Mouse (Mus musculus) lung, postnatal 14 days (tissue): ENCODE results near the gene Gm37240.
"Not testable (repeated sequence)": the region's sequence is repeated elsewhere in the genome, so short reads cannot be mapped to it uniquely, and the experiment has no call there.

Experiments
- DNase-seq: peaks from one replicate; pipeline ENCODE4 v3.0.0; 2021

Gm37240 gene

DNA sequence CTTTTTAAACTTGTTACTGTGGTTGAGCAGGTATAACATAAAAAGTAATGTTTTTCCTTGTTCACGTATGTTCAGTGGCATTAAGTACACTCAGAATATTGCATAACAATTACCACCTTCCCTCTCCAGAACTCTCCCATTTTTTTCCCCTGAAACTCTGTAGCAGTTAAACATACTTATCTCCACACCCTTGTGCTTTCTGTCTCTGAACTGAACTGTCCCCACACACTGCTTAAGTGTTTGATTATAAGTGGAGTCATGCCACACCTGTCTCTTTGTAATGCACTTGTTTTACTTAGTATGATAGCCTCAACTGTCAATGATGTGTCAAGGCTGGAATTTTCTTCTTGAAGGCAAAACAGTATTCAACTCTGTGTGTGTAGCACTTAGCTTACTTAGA is 963.6 kb downstream of the Gm37240 start:
- DNase-seq, result no peak

- no peak for DNase-seq
Observed at GRCm38 (mm10) chr3:84923256-84923655, 964.1 kb downstream of the Gm37240 start.

DNA sequence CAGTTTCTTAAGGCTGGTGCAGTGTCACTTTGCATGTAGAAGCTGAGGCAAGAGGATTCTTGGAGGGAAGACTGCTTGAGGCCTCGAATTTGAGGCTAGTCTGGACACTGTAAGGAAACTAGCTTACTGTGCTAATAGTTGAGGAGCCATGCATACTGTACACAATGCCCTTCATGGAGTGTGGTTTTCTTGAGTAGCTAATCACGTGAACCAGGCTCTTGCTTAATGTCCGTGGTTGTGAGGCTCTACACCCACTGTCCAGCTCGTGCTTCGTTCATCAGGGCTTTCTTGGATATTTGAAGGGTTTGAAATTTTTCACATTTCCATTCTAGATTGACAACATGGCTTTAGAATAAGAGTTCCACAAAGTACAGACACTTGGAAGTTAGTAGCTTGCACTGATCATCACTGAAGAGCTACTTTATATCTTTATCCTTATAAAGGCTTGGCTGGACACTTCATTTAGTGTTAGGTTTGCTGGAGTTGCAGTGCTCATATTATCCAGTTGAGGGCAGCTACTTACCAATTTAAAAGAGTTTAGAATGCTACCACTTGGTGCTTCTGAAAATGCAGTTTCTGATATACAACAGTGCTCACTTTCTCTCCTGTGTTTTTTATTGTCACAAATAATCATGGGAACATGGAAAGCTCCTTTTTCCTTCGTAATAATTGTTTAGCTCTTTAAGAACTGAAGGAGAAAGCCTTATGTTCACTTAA is 965.5 kb downstream of the Gm37240 start:
- DNase-seq, result peak; percentile 40

DNA sequence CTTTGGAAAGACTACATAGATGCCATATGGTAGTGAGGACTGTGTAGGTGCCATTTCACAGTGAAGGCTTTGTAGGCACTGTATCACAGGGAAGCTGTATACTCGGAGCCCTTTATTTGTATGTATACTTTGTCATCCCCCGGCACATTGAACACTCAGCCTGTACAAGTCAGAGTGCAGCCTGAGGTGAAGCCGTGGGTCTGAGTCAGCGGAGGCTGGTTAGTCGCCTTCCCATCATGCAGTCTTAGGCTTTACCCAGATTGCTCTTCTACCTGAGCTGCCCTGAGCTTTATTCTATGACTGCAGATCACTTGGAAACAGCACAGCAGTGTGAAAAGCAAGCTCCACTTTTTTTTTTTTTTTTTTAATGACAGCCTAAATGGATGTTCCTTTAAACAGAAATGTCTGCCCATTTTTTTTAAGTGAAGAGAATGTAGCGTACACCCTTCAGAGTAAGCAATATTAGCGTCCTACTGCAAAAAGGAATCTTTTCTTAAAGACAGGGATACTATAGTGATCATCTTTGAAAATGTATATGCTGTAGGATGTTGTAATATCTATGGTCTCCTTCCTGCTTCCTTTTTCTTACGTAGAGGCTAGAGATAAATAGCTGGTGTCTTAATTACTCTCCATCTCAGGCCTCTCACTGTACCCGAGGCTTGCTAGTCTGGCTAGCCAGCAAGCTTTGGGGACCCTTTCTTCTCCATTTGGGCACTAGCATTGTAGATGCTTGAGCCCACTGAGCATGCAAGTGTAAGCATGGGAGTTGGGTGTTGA is 969.2 kb downstream of the Gm37240 start:
- DNase-seq, result no peak

DNA sequence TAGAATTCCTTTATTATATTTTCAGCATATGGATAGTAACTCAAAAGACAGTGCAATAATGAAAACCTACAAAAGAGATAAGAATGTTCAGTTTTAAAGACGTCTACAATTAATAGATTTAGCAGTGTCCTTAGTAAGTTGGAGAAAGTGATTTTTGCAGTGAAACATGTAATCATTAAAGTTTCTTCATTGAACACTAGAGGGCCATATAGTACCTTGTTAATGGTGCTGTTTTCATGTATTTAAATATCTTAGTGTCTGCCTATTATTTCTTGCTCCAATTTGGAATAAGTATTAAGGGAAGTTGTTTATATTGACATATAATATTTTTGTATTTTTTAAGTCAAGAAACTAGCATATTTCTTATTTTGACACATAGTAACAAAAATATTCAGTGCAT is 973.0 kb downstream of the Gm37240 start:
- no peak for DNase-seq

DNA sequence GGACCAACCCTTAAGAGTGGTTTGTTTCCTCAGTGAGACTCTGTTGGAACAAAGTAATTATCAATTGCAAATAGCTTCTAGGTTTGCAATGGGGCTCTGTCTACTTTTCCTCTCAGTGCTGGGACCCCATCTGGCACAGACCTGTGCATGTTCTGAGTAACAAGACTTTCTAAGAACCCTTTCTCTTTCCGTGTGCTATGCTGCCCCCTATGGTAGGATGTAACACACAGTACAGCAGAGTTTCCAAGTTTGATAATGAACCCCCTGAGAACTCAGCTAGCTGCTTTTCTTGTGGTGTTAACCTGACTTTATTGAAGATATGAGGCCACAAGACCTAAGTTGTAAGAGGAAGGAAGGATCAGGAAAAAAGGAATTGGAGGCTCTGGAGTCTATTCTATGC is 980.8 kb downstream of the Gm37240 start:
- DNase-seq, result peak; percentile 45

GRCm38 (mm10) chr3:84897952-84898351 is 989.4 kb downstream of the Gm37240 start:
- DNase-seq, result no peak

DNA sequence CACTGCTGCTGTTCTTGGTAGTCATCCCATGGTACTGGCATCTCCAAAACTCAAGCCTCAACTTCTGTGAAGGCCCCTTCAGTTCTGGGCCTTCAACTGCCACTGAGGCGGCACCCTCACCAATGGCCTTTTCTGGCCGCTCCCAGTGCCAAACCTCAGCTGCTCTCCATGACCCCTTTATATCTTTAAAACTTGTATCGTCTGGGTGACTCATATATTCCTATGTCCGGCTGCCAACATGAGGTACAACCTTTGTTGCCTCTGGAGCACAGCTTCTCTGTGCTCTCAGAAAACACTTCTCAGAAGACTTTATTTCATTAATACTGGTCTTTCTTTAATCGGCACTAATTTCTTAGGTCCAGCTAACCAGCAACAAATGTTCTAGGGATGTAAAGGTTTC is 996.3 kb downstream of the Gm37240 start:
- DNase-seq, result no peak

GRCm38 (mm10) chr3:84889648-84890047 is 997.7 kb downstream of the Gm37240 start:
- peak; percentile 46 for DNase-seq

DNA sequence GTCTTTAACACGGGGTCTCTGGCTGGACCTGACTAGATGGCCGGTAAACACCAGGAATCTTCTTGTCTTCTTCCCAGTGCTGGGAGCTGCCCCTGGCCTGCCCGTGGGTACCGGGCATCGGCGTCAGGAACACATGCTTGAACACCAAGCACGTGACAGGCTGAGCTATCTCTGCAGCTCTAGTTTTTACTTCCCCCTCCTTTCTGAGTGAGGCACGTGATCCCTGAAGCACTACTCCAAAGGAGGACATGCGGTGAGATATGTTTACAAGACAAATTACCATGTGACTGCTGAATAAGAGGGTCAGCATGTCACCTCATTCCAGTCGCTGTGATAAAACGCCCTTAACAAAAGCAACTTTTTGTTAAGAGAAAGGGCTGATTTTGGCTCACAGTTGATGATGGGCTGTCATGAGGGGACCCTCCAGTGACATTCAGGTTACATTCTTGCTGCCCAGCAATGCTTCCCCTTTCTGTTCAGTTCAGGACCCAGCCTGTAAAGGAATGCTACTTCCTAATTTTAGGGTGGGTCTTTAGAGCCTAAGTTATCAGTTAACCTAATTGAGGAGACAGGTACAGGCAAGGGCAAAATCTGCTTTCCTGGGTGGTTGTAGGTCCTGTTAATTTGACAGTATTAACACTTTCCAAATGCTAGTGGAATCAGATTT is 1003.4 kb downstream of the Gm37240 start:
- peak; percentile 34 for DNase-seq

- no peak for DNase-seq
Observed at GRCm38 (mm10) chr3:84876211-84876610, 1011.1 kb downstream of the Gm37240 start.

GRCm38 (mm10) chr3:84875306-84875705 is 1012.0 kb downstream of the Gm37240 start:
- DNase-seq, result no peak

DNA sequence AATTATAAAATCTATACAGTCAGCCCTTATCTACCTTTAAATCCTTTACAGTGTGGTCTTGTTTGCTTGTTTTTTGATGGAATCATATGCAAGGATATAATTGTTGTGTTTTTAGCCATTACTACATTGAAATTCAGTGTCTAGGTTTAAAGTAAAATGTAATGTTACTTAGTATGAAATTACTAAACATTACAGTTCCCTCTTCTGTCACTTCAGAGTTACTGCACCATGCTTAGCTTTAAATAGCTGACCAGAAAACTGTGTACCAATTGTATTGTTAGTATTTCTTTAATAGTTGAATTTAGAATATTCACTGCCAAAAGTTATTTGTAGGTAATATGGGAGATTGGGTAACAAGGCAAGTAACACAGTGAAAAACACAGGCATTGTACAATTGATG is 1017.2 kb downstream of the Gm37240 start:
- DNase-seq, result no peak

DNA sequence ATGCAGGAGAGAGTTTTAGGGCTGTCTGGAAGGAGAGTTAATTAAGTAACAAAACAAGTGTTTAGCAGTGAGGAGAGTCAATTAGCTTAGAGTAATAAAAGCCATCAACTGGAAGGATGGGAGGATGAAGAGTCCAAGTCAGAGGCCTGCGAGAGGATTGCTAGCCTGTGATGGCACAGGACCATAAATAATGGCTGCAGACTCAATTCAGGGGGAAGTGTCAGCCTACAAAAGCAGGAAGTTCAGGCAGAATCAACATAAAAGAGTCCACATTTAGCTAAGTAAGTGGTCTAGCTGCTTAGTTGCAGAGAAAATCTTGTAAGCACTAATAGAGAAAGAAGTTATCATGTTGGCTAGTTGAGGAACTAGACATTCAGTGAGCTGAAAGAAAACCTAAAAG is 1019.3 kb downstream of the Gm37240 start:
- DNase-seq, result no peak

GRCm38 (mm10) chr3:84867434-84867975 is 1019.8 kb downstream of the Gm37240 start:
- DNase-seq, result no peak

GRCm38 (mm10) chr3:84866866-84867265 is 1020.5 kb downstream of the Gm37240 start:
- no peak for DNase-seq

- no peak for DNase-seq
Observed at GRCm38 (mm10) chr3:84865684-84866083, 1021.6 kb downstream of the Gm37240 start.

DNA sequence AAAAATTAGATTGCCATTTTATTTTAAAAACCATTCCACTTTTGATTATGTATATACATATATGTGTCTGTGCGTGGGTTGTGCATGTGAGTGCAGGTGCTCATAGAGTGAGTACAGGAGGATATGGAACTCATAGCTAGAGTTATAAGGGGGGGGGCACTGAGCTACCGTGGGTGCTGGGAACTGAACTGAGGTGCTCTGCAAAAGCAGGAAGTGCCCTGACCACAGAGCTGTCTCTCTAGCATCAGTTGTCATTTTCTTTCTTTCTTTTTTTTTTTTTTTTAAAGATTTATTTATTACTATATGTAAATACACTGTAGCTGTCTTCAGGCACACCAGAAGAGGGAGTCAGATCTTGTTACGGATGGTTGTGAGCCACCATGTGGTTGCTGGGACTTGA is 1025.5 kb downstream of the Gm37240 start:
- DNase-seq, result not testable (repeated sequence)

- no peak for DNase-seq
Observed at GRCm38 (mm10) chr3:84860669-84861068, 1026.6 kb downstream of the Gm37240 start.

DNA sequence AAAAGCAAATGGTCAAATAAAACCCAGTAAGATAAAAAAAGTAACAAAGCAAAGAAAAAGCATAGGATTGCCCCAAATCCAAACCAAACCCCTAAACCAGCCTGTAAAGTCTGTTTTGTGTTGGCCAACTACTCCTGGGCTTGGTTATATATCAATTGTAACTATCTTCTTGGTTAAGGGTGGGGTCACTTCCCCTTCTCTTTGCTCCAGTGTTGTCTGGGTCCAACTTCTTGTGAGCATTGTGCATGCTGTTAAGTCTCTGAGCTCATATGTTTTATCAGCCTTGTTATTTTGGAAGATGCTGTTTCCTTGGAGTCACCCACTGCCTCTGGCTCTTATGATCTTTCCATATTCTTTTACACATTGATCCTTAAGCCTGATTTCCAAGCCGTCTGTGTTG is 1032.9 kb downstream of the Gm37240 start:
- DNase-seq, result no peak

- DNase-seq, result peak; percentile 38
Observed at GRCm38 (mm10) chr3:84852877-84853276, 1034.4 kb downstream of the Gm37240 start.

- no peak for DNase-seq
Observed at GRCm38 (mm10) chr3:84851801-84852200, 1035.5 kb downstream of the Gm37240 start.

GRCm38 (mm10) chr3:84850418-84850817 is 1036.9 kb downstream of the Gm37240 start:
- DNase-seq, result no peak

DNA sequence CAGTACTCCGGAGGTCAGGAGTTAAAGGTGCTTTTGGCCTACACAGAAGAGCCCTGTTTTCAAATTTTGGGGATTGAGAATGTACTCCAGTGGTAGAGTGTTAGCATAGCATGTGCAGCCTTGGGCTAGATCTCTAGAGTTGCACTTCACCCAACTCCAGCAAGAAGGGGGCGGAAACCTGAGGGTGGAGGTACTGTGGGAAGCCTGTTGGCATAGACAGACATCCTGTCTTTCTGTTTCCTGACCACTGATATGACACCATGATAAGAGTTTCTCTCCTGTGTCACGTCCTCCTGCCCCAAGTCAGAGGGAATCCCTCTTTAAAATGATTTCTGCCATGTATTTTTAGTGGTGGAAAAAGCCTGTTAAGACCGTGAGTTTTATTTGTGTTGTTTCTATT is 1038.5 kb downstream of the Gm37240 start:
- DNase-seq, result peak; percentile 36
